ENCODE assay signal across 29 mouse cellular contexts in genomic region chr3:68667852-68668251, GRCm38 (mm10). TPM values are rescaled to one million over a fixed set of nuclear protein-coding genes. Genes with fewer than 3 reads are reported as not detected.
"Had no signal": no experiment of that assay in that cellular context is flagged by ENCODE, and none has a peak within 500 bp of the region (broad histone marks: within the 10 kb centered on the region; RNA-seq: fewer than 3 reads in every experiment).

No protein-coding gene starts in this region.

- DNase-seq: cerebellum, adult 2 months; cerebellum, adult 8-10 months; cerebellum, adult 9-10 months; cerebellum, adult 9-11 months; cerebellum, postnatal 10 days; cerebellum, postnatal 14 days; cerebellum, postnatal 25 days; cerebellum, postnatal 36 days; embryo, embryonic 11 days; forebrain, postnatal 0 days; gastrocnemius, adult 2 months; gastrocnemius, postnatal 10 days; gastrocnemius, postnatal 14 days; gastrocnemius, postnatal 25 days; gastrocnemius, postnatal 36 days; heart, adult 18-20 months had no signal

- H3K4me3 ChIP-seq: embryonic facial prominence, embryonic 10.5 days; embryonic facial prominence, embryonic 12.5 days; embryonic facial prominence, embryonic 13.5 days; embryonic facial prominence, embryonic 15.5 days; erythroblast, embryonic 14.5 days; forebrain, embryonic 10.5 days; forebrain, embryonic 12.5 days; forebrain, embryonic 13.5 days; forebrain, embryonic 15.5 days; gastrocnemius, adult 2 months had no signal

- H3K4me1 ChIP-seq: embryonic facial prominence, embryonic 10.5 days; embryonic facial prominence, embryonic 12.5 days; embryonic facial prominence, embryonic 13.5 days; embryonic facial prominence, embryonic 15.5 days; forebrain, embryonic 10.5 days; forebrain, embryonic 12.5 days; forebrain, embryonic 13.5 days had no signal

- ATAC-seq: forebrain, embryonic 13.5 days; forebrain, embryonic 14.5 days; forebrain, embryonic 15.5 days; forebrain, embryonic 16.5 days; forebrain, postnatal 0 days had no signal

- H3K27ac ChIP-seq: embryonic facial prominence, embryonic 10.5 days; embryonic facial prominence, embryonic 12.5 days; embryonic facial prominence, embryonic 13.5 days; embryonic facial prominence, embryonic 15.5 days; forebrain, embryonic 10.5 days; forebrain, embryonic 12.5 days; forebrain, embryonic 13.5 days; forebrain, embryonic 15.5 days; gastrocnemius, adult 2 months had no signal

- H3K4me2 ChIP-seq: embryonic facial prominence, embryonic 12.5 days; embryonic facial prominence, embryonic 13.5 days; embryonic facial prominence, embryonic 15.5 days; forebrain, embryonic 12.5 days; forebrain, embryonic 13.5 days; forebrain, embryonic 15.5 days had no signal

- H3K9me3 ChIP-seq: embryonic facial prominence, embryonic 10.5 days; embryonic facial prominence, embryonic 12.5 days; embryonic facial prominence, embryonic 13.5 days; embryonic facial prominence, embryonic 15.5 days; forebrain, embryonic 10.5 days; forebrain, embryonic 12.5 days; forebrain, embryonic 13.5 days; forebrain, embryonic 15.5 days had no signal

- H3K36me3 ChIP-seq: embryonic facial prominence, embryonic 10.5 days; embryonic facial prominence, embryonic 12.5 days; embryonic facial prominence, embryonic 13.5 days; embryonic facial prominence, embryonic 15.5 days; forebrain, embryonic 10.5 days; forebrain, embryonic 12.5 days; forebrain, embryonic 15.5 days had no signal

- H3K9ac ChIP-seq: embryonic facial prominence, embryonic 12.5 days; embryonic facial prominence, embryonic 13.5 days; embryonic facial prominence, embryonic 15.5 days; forebrain, embryonic 12.5 days; forebrain, embryonic 13.5 days; forebrain, embryonic 15.5 days; forebrain, postnatal 0 days had no signal

- H3K27me3 ChIP-seq: embryonic facial prominence, embryonic 12.5 days; embryonic facial prominence, embryonic 13.5 days; embryonic facial prominence, embryonic 15.5 days; forebrain, embryonic 12.5 days; forebrain, embryonic 13.5 days; forebrain, embryonic 15.5 days had no signal

RNA-seq across cellular contexts. Expression of gene Il12a, which starts 22.6 kb away (rescaled TPM):
- polyA plus RNA-seq: embryonic facial prominence, embryonic 10.5 days; embryonic facial prominence, embryonic 11.5 days; erythroblast, embryonic 14.5 days; forebrain, postnatal 0 days; gonadal fat pad, adult 2 months had no signal
